Mouse (Mus musculus) hindbrain, embryonic 10.5 days (tissue): ENCODE data around the gene Nxf1. TPM values are rescaled to one million over a fixed set of nuclear protein-coding genes. Genes with fewer than 3 reads are reported as not detected.
A peak's percentile ranks its signal among the peaks of the same experiment; 100 is the strongest.

Source experiments
- DNase-seq: peaks from one replicate; pipeline ENCODE4 v3.0.0-alpha.2; 2017; ENCODE audit warnings: low spot score
- H3K27ac ChIP-seq: fragments of 300-500 bp; sonication (generic); 2 replicates; pipeline ENCODE4 v1.5.1; 2016; ENCODE audit warnings: mild to moderate bottlenecking, moderate library complexity
- H3K27me3 ChIP-seq: fragments of 300-500 bp; sonication (generic); 2 replicates; pipeline ENCODE4 v1.6.1; 2016; ENCODE audit warnings: mild to moderate bottlenecking; ENCODE audit not compliant: poor library complexity, insufficient read depth, severe bottlenecking
- H3K36me3 ChIP-seq: fragments of 300-500 bp; sonication (generic); 2 replicates; pipeline ENCODE4 v1.6.1; 2016; ENCODE audit warnings: mild to moderate bottlenecking, moderate library complexity
- H3K4me1 ChIP-seq: fragments of 300-500 bp; sonication (generic); replicated peaks from 2 replicates; pipeline ENCODE4 v1.6.1; 2016; ENCODE audit warnings: mild to moderate bottlenecking
- H3K4me3 ChIP-seq: fragments of 300-500 bp; sonication (generic); 2 replicates; pipeline ENCODE4 v1.5.1; 2016; ENCODE audit warnings: mild to moderate bottlenecking, moderate library complexity
- H3K9me3 ChIP-seq: fragments of 300-500 bp; sonication (generic); 2 replicates; pipeline ENCODE4 v1.6.1; 2016; ENCODE audit warnings: mild to moderate bottlenecking, moderate library complexity
- WGBS: fragments of 180-500 bp; shearing (Covaris S2); methylation state at CpG from one replicate; pipeline ENCODE4 v1.1.7; 2016; 5-methylcytosine and 5-hydroxymethylcytosine counted together
- polyA plus RNA-seq: library from polyadenylated mRNA; unstranded; fragments of >200 nt; fragmentation: Nextera tagmentation; extraction: Ambion mirVana; gene quantifications from 2 replicates; pipeline ENCODE4 v1.2.1, GENCODE M21; 2016

The Nxf1 gene
- polyA plus RNA-seq, 1 experiment from 2014 or later: 233 TPM

- H3K9me3 ChIP-seq: no peaks in the 10 kb centered on the region
- WGBS: under 1% methylated on average over 83 of the region's 83 CpGs
- peak within 1 kb of the TSS; percentile 100 for H3K4me3 ChIP-seq
- no peaks in the 10 kb centered on the region for H3K27me3 ChIP-seq
- peak within 1 kb of the TSS; percentile 98 for H3K27ac ChIP-seq
- H3K36me3 ChIP-seq: peaks cover 54% of the 10 kb centered on the region
- H3K4me1 ChIP-seq: peaks cover 48% of the 10 kb centered on the region
- peak; percentile 98 for DNase-seq
Observed at GRCm38 (mm10) chr19:8819596-8820423, 62.9 kb downstream of the Nxf1 start, which contains the start of gene Hnrnpul2. Gene Hnrnpul2, plus strand, starts transcription at chr19:8820010.

Other genes with a start within 250 kb of the Nxf1 start
- gene Slc22a8, start 165.8 kb upstream of the Nxf1 start, polyA plus RNA-seq: 0.09 and 0.21 TPM in 2 replicates
- gene Slc22a6, start 139.0 kb upstream of the Nxf1 start, polyA plus RNA-seq: 0.14 and 0.16 TPM in 2 replicates
- 0.05 TPM in 2 replicates for gene Chrm1, start 93.3 kb upstream of the Nxf1 start, polyA plus RNA-seq
- 128 and 146 TPM in 2 replicates for gene Slc3a2, start 33.7 kb upstream of the Nxf1 start, polyA plus RNA-seq
- gene Wdr74, start 21.2 kb upstream of the Nxf1 start, polyA plus RNA-seq: 112 and 115 TPM in 2 replicates
- 2.8 and 2.9 TPM in 2 replicates for gene 1700092M07Rik, start 16.4 kb upstream of the Nxf1 start, polyA plus RNA-seq
- gene Stx5a, start 15.7 kb upstream of the Nxf1 start, polyA plus RNA-seq: 95.6 and 106 TPM in 2 replicates
- gene Tmem223, start 13.9 kb downstream of the Nxf1 start, polyA plus RNA-seq: 185 and 220 TPM in 2 replicates
- 51.7 and 54.4 TPM in 2 replicates for gene Tmem179b, start 17.4 kb downstream of the Nxf1 start, polyA plus RNA-seq
- gene Taf6l, start 29.3 kb downstream of the Nxf1 start, polyA plus RNA-seq: 43.8 and 44.2 TPM in 2 replicates
- gene Polr2g, start 41.5 kb downstream of the Nxf1 start, polyA plus RNA-seq: 189 and 194 TPM in 2 replicates
- 7.2 and 8.3 TPM in 2 replicates for gene Zbtb3, start 45.5 kb downstream of the Nxf1 start, polyA plus RNA-seq
- gene Ttc9c, start 62.3 kb downstream of the Nxf1 start, polyA plus RNA-seq: 52.0 and 67.5 TPM in 2 replicates
- 4.1 and 4.5 TPM in 2 replicates for gene Hnrnpul2, start 62.9 kb downstream of the Nxf1 start, polyA plus RNA-seq
- 0.31 TPM in 1 of 2 replicates, not detected in the other for gene AC129217.1, start 72.7 kb downstream of the Nxf1 start, polyA plus RNA-seq
- 55.8 and 64.3 TPM in 2 replicates for gene Bscl2, start 80.4 kb downstream of the Nxf1 start, polyA plus RNA-seq
- 66.7 and 140 TPM in 2 replicates for gene Gng3, start 82.1 kb downstream of the Nxf1 start, polyA plus RNA-seq
- gene Lrrn4cl, start 93.7 kb downstream of the Nxf1 start, polyA plus RNA-seq: 0.44 and 0.47 TPM in 2 replicates
- 201 and 202 TPM in 2 replicates for gene Ubxn1, start 114.4 kb downstream of the Nxf1 start, polyA plus RNA-seq
- gene Uqcc3, start 123.8 kb downstream of the Nxf1 start, polyA plus RNA-seq: 57.9 and 62.5 TPM in 2 replicates
- 111 and 112 TPM in 2 replicates for gene Lbhd1, start 126.7 kb downstream of the Nxf1 start, polyA plus RNA-seq
- not detected in 2 replicates for gene Gm49403, start 126.9 kb downstream of the Nxf1 start, polyA plus RNA-seq
- 139 and 159 TPM in 2 replicates for gene 1810009A15Rik, start 131.8 kb downstream of the Nxf1 start, polyA plus RNA-seq
- gene Gm49416, start 131.9 kb downstream of the Nxf1 start, polyA plus RNA-seq: 0.22 TPM in 1 of 2 replicates, not detected in the other
- 56.4 and 60.3 TPM in 2 replicates for gene Ints5, start 135.9 kb downstream of the Nxf1 start, polyA plus RNA-seq
- 113 and 125 TPM in 2 replicates for gene Ganab, start 141.0 kb downstream of the Nxf1 start, polyA plus RNA-seq
- 63.1 and 78.0 TPM in 2 replicates for gene B3gat3, start 163.3 kb downstream of the Nxf1 start, polyA plus RNA-seq
- gene Rom1, start 172.3 kb downstream of the Nxf1 start, polyA plus RNA-seq: 3.4 and 4.2 TPM in 2 replicates
- 21.3 and 24.9 TPM in 2 replicates for gene Eml3, start 172.5 kb downstream of the Nxf1 start, polyA plus RNA-seq
- gene Mta2, start 184.8 kb downstream of the Nxf1 start, polyA plus RNA-seq: 178 and 184 TPM in 2 replicates
- 39.3 and 41.2 TPM in 2 replicates for gene Tut1, start 196.8 kb downstream of the Nxf1 start, polyA plus RNA-seq
- gene Eef1g, start 210.0 kb downstream of the Nxf1 start, polyA plus RNA-seq: 402 and 497 TPM in 2 replicates
- 8.1 and 11.0 TPM in 2 replicates for gene Ahnak, start 232.2 kb downstream of the Nxf1 start, polyA plus RNA-seq